Mouse (Mus musculus): ENCODE measurements around the gene Hap1. TPM values are rescaled to one million over a fixed set of nuclear protein-coding genes. Genes with fewer than 3 reads are reported as not detected.

Hap1 gene
- total and polyA plus RNA-seq, 3 experiments = 1.3 to 1.5 (median 1.4) TPM

- peak overlapping the region; percentile 82 for H3K9ac ChIP-seq (ENCODE audit: low read depth, low read length)
- peaks cover 14% of the 10 kb centered on the region for H3K36me3 ChIP-seq (ENCODE audit: control insufficient read depth, insufficient read depth, low read length)
- H3K4me1 ChIP-seq (ENCODE audit: control insufficient read depth, insufficient read depth, low read length) = peaks cover 2% of the 10 kb centered on the region
- WGBS = under 1% methylated on average over 40 of the region's 40 CpGs
- no peaks in the 10 kb centered on the region for H3K27me3 ChIP-seq (ENCODE audit: control insufficient read depth, insufficient read depth, low read length)
- no peaks in the 10 kb centered on the region for H3K79me2 ChIP-seq (replicated peaks; ENCODE audit: control insufficient read depth, insufficient read depth, low read length)
- TF ChIP-seq EP300 (IDR thresholded peaks at IDR 0.05; ENCODE audit: insufficient read depth, low read depth, low read length) = peak; percentile 67; the same call in 1 of the 2 replicates
- peak; percentile 16; the same call in 1 of the 2 replicates for TF ChIP-seq CTCF (IDR thresholded peaks at IDR 0.05)
- peak; percentile 81 for TF ChIP-seq POLR2A (IDR thresholded peaks at IDR 0.05; ENCODE audit: insufficient read depth, low read depth, low read length)
- peak; percentile 94 to 98 for DNase-seq
- peak overlapping the region; percentile 97 for H3K4me3 ChIP-seq
- intact Hi-C loops (cut with DNase I) = no loop called here
- H3K27ac ChIP-seq = peak overlapping the region; percentile 100
These were observed 35.7 kb downstream of the Hap1 start for GRCm38 (mm10) chr11:100320172-100320630.

- TF ChIP-seq CTCF (IDR thresholded peaks at IDR 0.05) (peak; percentile 16; the same call in 1 of the 2 replicates), POLR2A (IDR thresholded peaks at IDR 0.05; ENCODE audit: insufficient read depth, low read depth, low read length) (no peak; the same call in none of the 2 replicates), EP300 (IDR thresholded peaks at IDR 0.05; ENCODE audit: insufficient read depth, low read depth, low read length) (peak; percentile 74; the same call in 1 of the 2 replicates)
- peak; percentile 100 for DNase-seq
- Histone ChIP-seq H3K4me1 (ENCODE audit: control insufficient read depth, insufficient read depth, low read length) (peaks cover 2% of the 10 kb centered on the region), H3K27ac (peak within 1 kb of the TSS; percentile 100), H3K79me2 (replicated peaks; ENCODE audit: control insufficient read depth, insufficient read depth, low read length) (no peaks in the 10 kb centered on the region), H3K36me3 (ENCODE audit: control insufficient read depth, insufficient read depth, low read length) (peaks cover 14% of the 10 kb centered on the region), H3K27me3 (ENCODE audit: control insufficient read depth, insufficient read depth, low read length) (no peaks in the 10 kb centered on the region), H3K9ac (ENCODE audit: low read depth, low read length) (peak within 1 kb of the TSS; percentile 82), H3K4me3 (peak within 1 kb of the TSS; percentile 97)
- under 1% methylated on average over 58 of the region's 58 CpGs for WGBS
- intact Hi-C loops (cut with DNase I) = no loop called here
These were observed 36.3 kb downstream of the Hap1 start, which contains the start of gene Eif1 for GRCm38 (mm10) chr11:100319492-100320171. Gene Eif1, plus strand, starts transcription at chr11:100319885.

- 86% methylated on average over 10 of the region's 10 CpGs for WGBS
- no peak for DNase-seq
- intact Hi-C loops (cut with DNase I) = no loop called here
- Histone ChIP-seq H3K4me1 (ENCODE audit: control insufficient read depth, insufficient read depth, low read length) (peaks cover 2% of the 10 kb centered on the region), H3K27ac (peak overlapping the region; percentile 71), H3K79me2 (replicated peaks; ENCODE audit: control insufficient read depth, insufficient read depth, low read length) (no peaks in the 10 kb centered on the region), H3K4me3 (peak overlapping the region; percentile 61), H3K36me3 (ENCODE audit: control insufficient read depth, insufficient read depth, low read length) (peaks cover 14% of the 10 kb centered on the region), H3K9ac (ENCODE audit: low read depth, low read length) (no peak overlapping the region), H3K27me3 (ENCODE audit: control insufficient read depth, insufficient read depth, low read length) (no peaks in the 10 kb centered on the region)
- TF ChIP-seq EP300 (IDR thresholded peaks at IDR 0.05; ENCODE audit: insufficient read depth, low read depth, low read length) (no peak), POLR2A (IDR thresholded peaks at IDR 0.05; ENCODE audit: insufficient read depth, low read depth, low read length) (no peak), CTCF (IDR thresholded peaks at IDR 0.05) (no peak)
These were observed 37.1 kb downstream of the Hap1 start for GRCm38 (mm10) chr11:100318529-100319451.

GRCm38 (mm10) chr11:100317826-100318380 lies 38.0 kb downstream of the Hap1 start:
- no peak overlapping the region for H3K9ac ChIP-seq (ENCODE audit: low read depth, low read length)
- DNase-seq = no peak
- no peak for TF ChIP-seq CTCF (IDR thresholded peaks at IDR 0.05)
- no peak for TF ChIP-seq EP300 (IDR thresholded peaks at IDR 0.05; ENCODE audit: insufficient read depth, low read depth, low read length)
- TF ChIP-seq POLR2A (IDR thresholded peaks at IDR 0.05; ENCODE audit: insufficient read depth, low read depth, low read length) = no peak
- H3K36me3 ChIP-seq (ENCODE audit: control insufficient read depth, insufficient read depth, low read length) = peaks cover 14% of the 10 kb centered on the region
- no peaks in the 10 kb centered on the region for H3K79me2 ChIP-seq (replicated peaks; ENCODE audit: control insufficient read depth, insufficient read depth, low read length)
- peaks cover 2% of the 10 kb centered on the region for H3K4me1 ChIP-seq (ENCODE audit: control insufficient read depth, insufficient read depth, low read length)
- intact Hi-C loops (cut with DNase I) = no loop called here
- H3K27me3 ChIP-seq (ENCODE audit: control insufficient read depth, insufficient read depth, low read length) = no peaks in the 10 kb centered on the region
- H3K27ac ChIP-seq = no peak overlapping the region
- 70% methylated on average over 6 of the region's 6 CpGs for WGBS
- no peak overlapping the region for H3K4me3 ChIP-seq

DNA sequence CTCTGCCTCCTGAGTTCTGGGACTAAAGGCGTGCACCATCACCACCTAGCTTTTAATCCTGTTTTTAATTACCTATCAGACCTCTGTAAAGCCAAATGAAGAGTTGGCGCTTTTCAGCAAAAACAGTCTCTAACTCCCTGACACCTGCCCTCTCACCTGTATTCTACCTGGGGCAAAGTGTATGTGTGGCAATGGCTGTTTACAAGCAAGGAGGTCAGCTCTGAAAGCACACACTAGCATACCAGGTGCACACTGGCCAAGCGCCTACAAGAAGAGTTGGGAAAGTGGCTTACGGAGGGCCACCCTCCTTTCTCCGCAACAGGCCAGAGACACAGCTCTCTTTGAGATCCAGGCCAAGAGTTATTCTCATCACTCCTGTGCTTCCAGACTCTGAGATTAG lies 40.5 kb downstream of the Hap1 start:
- Histone ChIP-seq H3K27ac (no peak overlapping the region), H3K4me1 (ENCODE audit: control insufficient read depth, insufficient read depth, low read length) (no peaks in the 10 kb centered on the region), H3K36me3 (ENCODE audit: control insufficient read depth, insufficient read depth, low read length) (no peaks in the 10 kb centered on the region), H3K4me3 (no peak overlapping the region), H3K27me3 (ENCODE audit: control insufficient read depth, insufficient read depth, low read length) (no peaks in the 10 kb centered on the region), H3K79me2 (replicated peaks; ENCODE audit: control insufficient read depth, insufficient read depth, low read length) (no peaks in the 10 kb centered on the region), H3K9ac (ENCODE audit: low read depth, low read length) (no peak overlapping the region)
- 80% methylated on average over 5 of the region's 5 CpGs for WGBS
- no peak for TF ChIP-seq CTCF (IDR thresholded peaks at IDR 0.05)
- no peak for TF ChIP-seq EP300 (IDR thresholded peaks at IDR 0.05; ENCODE audit: insufficient read depth, low read depth, low read length)
- TF ChIP-seq POLR2A (IDR thresholded peaks at IDR 0.05; ENCODE audit: insufficient read depth, low read depth, low read length) = no peak
- DNase-seq = no peak
- intact Hi-C loops (cut with DNase I) = no loop called here
